In genomic region chr8:114463305-114463704, GRCm38 (mm10) we compare ENCODE assay signal across 22 mouse cellular contexts. TPM values are rescaled to one million over a fixed set of nuclear protein-coding genes. Genes with fewer than 3 reads are reported as not detected.
A peak's percentile ranks its signal among the peaks of the same experiment; 100 is the strongest.
DNase-seq lines count a peak whose midpoint lies in the region; ATAC-seq and TF ChIP-seq lines count a peak whose summit lies in the region.
"Had no signal": no experiment of that assay in that cellular context is flagged by ENCODE, and none has a peak within 500 bp of the region (broad histone marks: within the 10 kb centered on the region; RNA-seq: fewer than 3 reads in every experiment).

No protein-coding gene starts in this region.

- no peaks in the 10 kb centered on the region for H3K36me3 ChIP-seq in heart, adult 2 months (ENCODE audit: control insufficient read depth, insufficient read depth, low read length)
- H3K36me3 ChIP-seq in hindbrain, embryonic 16.5 days (ENCODE audit: control insufficient read depth, insufficient read depth, low read length), result no peaks in the 10 kb centered on the region
- no peaks in the 10 kb centered on the region for H3K36me3 ChIP-seq in hindbrain, embryonic 14.5 days (replicated peaks; ENCODE audit: control insufficient read depth, insufficient read depth)
- no peaks in the 10 kb centered on the region for H3K36me3 ChIP-seq in lung, postnatal 0 days (ENCODE audit: insufficient read depth, low read length)
- no peaks in the 10 kb centered on the region for H3K36me3 ChIP-seq in heart, embryonic 16.5 days (ENCODE audit: control insufficient read depth, insufficient read depth)
- H3K36me3 ChIP-seq: embryonic facial prominence, embryonic 10.5 days; liver, embryonic 15.5 days had no signal

- intact Hi-C loops in heart, adult 2 months (cut with DNase I), result no loop called here
- intact Hi-C loops in heart, postnatal 36 days (cut with DNase I), result no loop called here

- no peak for DNase-seq in heart, adult 2 months
- no peak for DNase-seq in heart, postnatal 36 days
- DNase-seq in hindbrain, embryonic 14.5 days (ENCODE audit: low spot score), result no peak
- DNase-seq in lung, postnatal 0 days (ENCODE audit: low spot score), result no peak
- DNase-seq in lung, postnatal 14 days, result no peak
- no peak for DNase-seq in spleen, adult 12 weeks (ENCODE audit: low spot score)
- DNase-seq: adrenal gland, adult 2 months; cerebellum, adult 11 months; cerebellum, postnatal 25 days; kidney, postnatal 25 days; layer of hippocampus, adult 9-11 months; thymus, postnatal 25 days had no signal

- no peak for TF ChIP-seq CTCF in heart, adult 2 months (IDR thresholded peaks at IDR 0.05)
- no peak for TF ChIP-seq CTCF in lung, postnatal 0 days (IDR thresholded peaks at IDR 0.05)

- no peak for TF ChIP-seq POLR2A in heart, adult 2 months (IDR thresholded peaks at IDR 0.05; ENCODE audit: insufficient read depth, low read depth, low read length)

- no peak for TF ChIP-seq EP300 in heart, adult 2 months (IDR thresholded peaks at IDR 0.05; ENCODE audit: insufficient read depth, low read depth, low read length)
- no peak for TF ChIP-seq EP300 in lung, postnatal 0 days (IDR thresholded peaks at IDR 0.05)

- H3K27me3 ChIP-seq in heart, adult 2 months (ENCODE audit: control insufficient read depth, insufficient read depth, low read length), result no peaks in the 10 kb centered on the region
- H3K27me3 ChIP-seq in hindbrain, embryonic 16.5 days (replicated peaks; ENCODE audit: control insufficient read depth, insufficient read depth, low read length), result no peaks in the 10 kb centered on the region
- H3K27me3 ChIP-seq in hindbrain, embryonic 14.5 days (ENCODE audit: control insufficient read depth, insufficient read depth, low read length), result no peaks in the 10 kb centered on the region
- no peaks in the 10 kb centered on the region for H3K27me3 ChIP-seq in lung, postnatal 0 days (replicated peaks; ENCODE audit: insufficient read depth, low read length)
- no peaks in the 10 kb centered on the region for H3K27me3 ChIP-seq in heart, embryonic 16.5 days (ENCODE audit: control insufficient read depth, insufficient read depth, low read length)
- H3K27me3 ChIP-seq: forebrain, embryonic 13.5 days; liver, embryonic 15.5 days had no signal

- no peaks in the 10 kb centered on the region for H3K9me3 ChIP-seq in hindbrain, embryonic 16.5 days (ENCODE audit: control insufficient read depth, low read length)
- H3K9me3 ChIP-seq in hindbrain, embryonic 14.5 days (ENCODE audit: control insufficient read depth, low read length), result no peaks in the 10 kb centered on the region
- H3K9me3 ChIP-seq in lung, postnatal 0 days (ENCODE audit: low read length), result no peaks in the 10 kb centered on the region
- no peaks in the 10 kb centered on the region for H3K9me3 ChIP-seq in heart, embryonic 16.5 days (replicated peaks; ENCODE audit: control insufficient read depth, low read length)
- H3K9me3 ChIP-seq: embryonic facial prominence, embryonic 10.5 days; forebrain, embryonic 13.5 days; liver, embryonic 15.5 days had no signal

- H3K4me2 ChIP-seq in hindbrain, embryonic 16.5 days (ENCODE audit: low read length), result 0 out of 2 replicates have a peak overlapping the region, but pooled peaks have one; percentile 19
- H3K4me2 ChIP-seq in hindbrain, embryonic 14.5 days (replicated peaks), result no peak overlapping the region
- H3K4me2 ChIP-seq in lung, postnatal 0 days (replicated peaks; ENCODE audit: low read depth, low read length), result 0 out of 2 replicates have a peak overlapping the region, but pooled peaks have one; percentile 14
- peak overlapping the region; percentile 43 for H3K4me2 ChIP-seq in heart, embryonic 16.5 days (ENCODE audit: low read depth, low read length)
- H3K4me2 ChIP-seq: forebrain, embryonic 13.5 days; liver, embryonic 15.5 days had no signal

- no peak for ATAC-seq in hindbrain, embryonic 16.5 days
- no peak for ATAC-seq in hindbrain, embryonic 14.5 days (ENCODE audit: low FRiP score)
- no peak for ATAC-seq in lung, postnatal 0 days
- no peak for ATAC-seq in heart, embryonic 16.5 days (replicated peaks; ENCODE audit: extremely low read depth, insufficient read depth, low FRiP score)
- ATAC-seq: forebrain, embryonic 13.5 days; intestine, postnatal 0 days had no signal

- no peak overlapping the region; the same call in 1 of the 2 replicates for H3K9ac ChIP-seq in heart, adult 2 months (ENCODE audit: low read depth, low read length)
- no peak overlapping the region for H3K9ac ChIP-seq in hindbrain, embryonic 16.5 days (ENCODE audit: low read depth, low read length)
- no peak overlapping the region for H3K9ac ChIP-seq in hindbrain, embryonic 14.5 days
- H3K9ac ChIP-seq in lung, postnatal 0 days (replicated peaks; ENCODE audit: low read depth), result no peak overlapping the region
- 0 out of 2 replicates have a peak overlapping the region, but pooled peaks have one; percentile 2 for H3K9ac ChIP-seq in heart, embryonic 16.5 days (ENCODE audit: low read length)
- H3K9ac ChIP-seq: forebrain, embryonic 13.5 days; liver, embryonic 15.5 days had no signal

- H3K4me1 ChIP-seq in heart, adult 2 months (ENCODE audit: control insufficient read depth, insufficient read depth, low read length), result peaks cover 1% of the 10 kb centered on the region
- H3K4me1 ChIP-seq in hindbrain, embryonic 16.5 days (ENCODE audit: control insufficient read depth, insufficient read depth, low read depth, low read length), result peaks cover 6% of the 10 kb centered on the region
- H3K4me1 ChIP-seq in hindbrain, embryonic 14.5 days (replicated peaks; ENCODE audit: control insufficient read depth, insufficient read depth, low read length), result peaks cover 8% of the 10 kb centered on the region
- 0 out of 2 replicates have a peak, but pooled peaks cover 8% of the 10 kb centered on the region for H3K4me1 ChIP-seq in lung, postnatal 0 days (ENCODE audit: insufficient read depth, low read depth, low read length)
- peaks cover 18% of the 10 kb centered on the region for H3K4me1 ChIP-seq in heart, embryonic 16.5 days (ENCODE audit: control insufficient read depth, insufficient read depth, low read length)
- H3K4me1 ChIP-seq: liver, embryonic 15.5 days had no signal

- H3K4me3 ChIP-seq in heart, adult 2 months, result no peak overlapping the region
- no peak overlapping the region for H3K4me3 ChIP-seq in hindbrain, embryonic 16.5 days (ENCODE audit: low read length)
- no peak overlapping the region for H3K4me3 ChIP-seq in hindbrain, embryonic 14.5 days (replicated peaks; ENCODE audit: low read length)
- no peak overlapping the region for H3K4me3 ChIP-seq in lung, postnatal 0 days (ENCODE audit: low read depth, low read length)
- H3K4me3 ChIP-seq in heart, embryonic 16.5 days (ENCODE audit: low read length), result no peak overlapping the region
- H3K4me3 ChIP-seq: embryonic facial prominence, embryonic 10.5 days; forebrain, embryonic 13.5 days; liver, embryonic 15.5 days had no signal

- H3K27ac ChIP-seq in heart, adult 2 months, result peak overlapping the region; percentile 15; the same call in 1 of the 2 replicates
- H3K27ac ChIP-seq in hindbrain, embryonic 16.5 days (ENCODE audit: low read depth, low read length), result no peak overlapping the region
- H3K27ac ChIP-seq in hindbrain, embryonic 14.5 days, result no peak overlapping the region
- H3K27ac ChIP-seq in lung, postnatal 0 days (ENCODE audit: low read length), result peak overlapping the region; percentile 32; the same call in 1 of the 2 replicates
- peak overlapping the region; percentile 39 for H3K27ac ChIP-seq in heart, embryonic 16.5 days (ENCODE audit: low read length)
- H3K27ac ChIP-seq: embryonic facial prominence, embryonic 10.5 days; forebrain, embryonic 13.5 days; liver, embryonic 15.5 days had no signal

- WGBS in heart, adult 2 months, result 39% methylated on average over 10 of the region's 10 CpGs
- 44% methylated on average over 10 of the region's 10 CpGs for WGBS in hindbrain, embryonic 16.5 days
- 46% methylated on average over 10 of the region's 10 CpGs for WGBS in hindbrain, embryonic 14.5 days
- WGBS in lung, postnatal 0 days, result 54% methylated on average over 10 of the region's 10 CpGs
- 41% methylated on average over 10 of the region's 10 CpGs for WGBS in heart, embryonic 16.5 days

- no peaks in the 10 kb centered on the region for H3K79me2 ChIP-seq in heart, adult 2 months (replicated peaks; ENCODE audit: control insufficient read depth, insufficient read depth, low read length)

RNA-seq across cellular contexts. Expression of gene Wwox, which starts 23.9 kb away (rescaled TPM):
- total RNA-seq in heart, adult 2 months (2021), result 1 to 10 TPM; 3.3 to 4.6 TPM
- 4.1 and 4.6 TPM in 2 replicates for polyA plus RNA-seq in heart, adult 2 months (2012; rRNA removed)
- total RNA-seq in heart, postnatal 36 days (2021), result 1 to 10 TPM; 4.6 to 4.8 TPM
- polyA plus RNA-seq in hindbrain, embryonic 16.5 days (2015; fragmentation: Nextera tagmentation; extraction: Ambion mirVana), result 13.6 and 14.9 TPM in 2 replicates
- polyA plus RNA-seq in hindbrain, embryonic 14.5 days (2014; fragmentation: Nextera tagmentation; extraction: Ambion mirVana), result 12.5 and 12.7 TPM in 2 replicates
- polyA plus RNA-seq in lung, postnatal 0 days (2015; fragmentation: Nextera tagmentation; extraction: Ambion mirVana), result 8.6 and 11.6 TPM in 2 replicates
- 12.8 and 14.1 TPM in 2 replicates for polyA plus RNA-seq in heart, embryonic 16.5 days (2015; fragmentation: Nextera tagmentation; extraction: Ambion mirVana)

RNA-seq across cellular contexts. Expression of gene Clec3a, which starts 45.4 kb away (rescaled TPM):
- total RNA-seq in heart, adult 2 months (2021), result under 1 TPM in 1 of 2 experiments, not detected in 1; 0.68 TPM
- polyA plus RNA-seq in heart, adult 2 months (2012; rRNA removed), result 1.0 and 2.6 TPM in 2 replicates
- under 1 TPM in 1 of 2 experiments, not detected in 1; 0.75 TPM for total RNA-seq in heart, postnatal 36 days (2021)
- 0.29 and 0.39 TPM in 2 replicates for polyA plus RNA-seq in hindbrain, embryonic 16.5 days (2015; fragmentation: Nextera tagmentation; extraction: Ambion mirVana)
- polyA plus RNA-seq in hindbrain, embryonic 14.5 days (2014; fragmentation: Nextera tagmentation; extraction: Ambion mirVana), result not detected in 2 replicates
- polyA plus RNA-seq in lung, postnatal 0 days (2015; fragmentation: Nextera tagmentation; extraction: Ambion mirVana), result not detected in 2 replicates
- polyA plus RNA-seq in heart, embryonic 16.5 days (2015; fragmentation: Nextera tagmentation; extraction: Ambion mirVana), result not detected in 2 replicates
- total RNA-seq: adrenal gland, adult 2 months; megakaryocyte progenitor cell, adult 5-6 weeks; monocyte, adult 5-6 weeks had no signal
- polyA plus RNA-seq: adrenal gland, adult 2 months; embryonic facial prominence, embryonic 10.5 days; forebrain, embryonic 13.5 days; gonadal fat pad, adult 2 months; intestine, postnatal 0 days; liver, embryonic 15.5 days; neural tube, embryonic 14.5 days had no signal

Comparison
In these comparisons a context has a peak if more than half of its experiments do, and no peak if none do; other contexts are left out.
1. H3K27ac ChIP-seq: peak in heart, adult 2 months (single experiment), lung, postnatal 0 days (single experiment) and heart, embryonic 16.5 days (single experiment); none in hindbrain, embryonic 16.5 days (single experiment) and hindbrain, embryonic 14.5 days (single experiment).